Mouse (Mus musculus): ENCODE results near the gene H6pd.
"Not testable (repeated sequence)": the region's sequence is repeated elsewhere in the genome, so short reads cannot be mapped to it uniquely, and the experiment has no call there.

Gene H6pd

DNA sequence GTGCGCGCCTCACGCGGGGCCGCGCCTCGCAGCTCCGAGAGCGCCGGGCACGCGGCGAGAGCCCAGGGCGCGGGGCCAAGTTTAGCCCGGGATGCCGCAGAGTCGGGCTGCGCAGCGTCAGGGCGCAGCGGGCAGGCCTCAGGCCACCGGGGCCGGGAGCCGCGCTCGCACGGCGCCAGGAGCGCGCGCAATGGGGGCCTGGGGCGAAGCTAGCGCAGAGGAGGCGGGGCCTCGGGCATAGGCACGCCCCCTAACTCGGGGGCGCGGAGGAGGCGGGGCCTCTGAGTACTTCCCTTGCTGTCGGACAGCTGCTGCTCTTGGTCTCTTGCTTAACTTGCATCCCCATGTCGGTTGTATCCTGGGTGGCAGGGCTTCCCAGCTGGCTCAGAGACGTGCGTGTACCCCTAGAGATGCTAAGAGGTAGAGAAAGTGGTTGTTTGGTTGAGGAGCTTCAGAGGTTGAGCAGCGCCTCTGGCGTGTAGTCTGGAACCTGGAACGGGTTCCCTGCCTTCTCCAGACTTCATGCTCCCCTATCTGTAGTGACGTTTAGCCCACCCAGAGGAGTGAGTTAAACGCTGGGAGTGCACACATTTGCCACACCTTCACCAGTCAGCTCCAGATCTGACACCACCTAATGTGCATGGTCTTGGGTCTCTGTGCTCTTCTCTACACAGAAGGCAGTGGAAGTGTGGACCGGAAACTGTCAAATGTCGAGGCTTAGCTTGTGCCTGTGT lies at the start of gene H6pd:
TSS of gene H6pd (minus strand) at position 171 of the 734 bp plus-strand sequence.
- DNase-seq (ENCODE audit: low read depth), result peak; percentile 96

DNA sequence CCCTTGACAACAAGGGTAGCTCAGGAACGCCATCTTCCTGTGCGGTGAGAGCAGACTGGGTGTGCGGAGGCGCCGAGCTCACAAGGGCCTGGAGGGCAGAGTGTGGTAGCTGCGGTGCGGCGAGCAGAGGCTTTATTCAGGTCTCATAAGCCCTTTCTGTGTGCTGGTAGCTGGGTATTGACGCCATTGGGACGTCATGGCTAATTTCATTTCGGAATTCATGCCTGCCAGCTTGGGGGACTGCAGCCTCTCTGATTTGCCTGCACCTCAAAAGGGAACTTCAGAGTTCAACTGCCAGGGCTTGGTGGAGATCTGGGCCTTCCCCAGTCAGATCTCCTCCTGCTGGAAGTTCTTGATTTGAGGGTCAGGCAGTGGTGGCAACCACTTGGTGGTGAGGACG lies 48.9 kb upstream of the H6pd start:
- DNase-seq (ENCODE audit: low read depth), result no peak

GRCm38 (mm10) chr4:150056171-150056570 lies 47.3 kb upstream of the H6pd start:
- no peak for DNase-seq (ENCODE audit: low read depth)

DNA sequence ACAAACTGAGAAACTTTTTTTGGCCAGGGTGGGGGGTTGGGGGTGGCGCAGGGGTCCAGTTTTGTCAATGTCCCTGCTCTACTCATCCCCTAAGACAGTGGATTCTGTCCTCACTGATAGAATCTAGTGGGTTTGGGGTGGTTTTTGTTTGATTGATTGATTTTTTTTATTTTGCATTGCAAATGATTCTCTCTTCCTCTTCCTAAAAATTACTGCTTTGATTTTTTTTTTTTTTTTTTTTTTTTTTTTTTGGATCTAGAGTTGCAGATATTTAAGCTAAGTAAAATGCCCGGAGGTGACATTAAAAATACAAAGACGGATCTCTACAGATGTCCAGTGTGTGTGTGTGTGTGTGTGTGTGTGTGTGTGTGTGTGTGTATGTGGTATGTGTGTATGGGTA lies 43.6 kb upstream of the H6pd start:
- DNase-seq (ENCODE audit: low read depth), result no peak

DNA sequence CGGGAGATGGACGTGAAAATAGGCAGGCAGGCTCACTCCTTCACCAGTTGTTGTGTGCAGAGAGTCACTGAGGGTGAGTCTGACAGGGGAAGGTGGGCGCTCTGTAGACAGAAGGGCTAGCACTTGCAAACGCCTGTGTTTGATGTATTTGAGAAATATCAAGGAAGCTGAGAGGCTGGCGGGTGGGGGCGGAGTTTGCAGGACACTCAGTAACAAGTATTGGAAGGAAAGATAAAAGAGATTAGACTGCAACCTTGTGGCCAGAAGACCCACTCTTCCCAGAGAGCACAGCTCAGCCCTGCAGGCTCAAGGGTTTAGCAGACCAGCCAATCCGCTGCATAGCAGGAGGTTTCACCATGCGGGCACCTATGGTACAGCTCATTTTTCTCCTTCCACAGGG lies 42.7 kb upstream of the H6pd start:
- DNase-seq (ENCODE audit: low read depth), result no peak

- peak; percentile 37 for DNase-seq (ENCODE audit: low read depth)
Measured at GRCm38 (mm10) chr4:150049564-150050226, 40.9 kb upstream of the H6pd start.

- DNase-seq (ENCODE audit: low read depth), result no peak
Measured at GRCm38 (mm10) chr4:150049157-150049513, 40.3 kb upstream of the H6pd start.

DNA sequence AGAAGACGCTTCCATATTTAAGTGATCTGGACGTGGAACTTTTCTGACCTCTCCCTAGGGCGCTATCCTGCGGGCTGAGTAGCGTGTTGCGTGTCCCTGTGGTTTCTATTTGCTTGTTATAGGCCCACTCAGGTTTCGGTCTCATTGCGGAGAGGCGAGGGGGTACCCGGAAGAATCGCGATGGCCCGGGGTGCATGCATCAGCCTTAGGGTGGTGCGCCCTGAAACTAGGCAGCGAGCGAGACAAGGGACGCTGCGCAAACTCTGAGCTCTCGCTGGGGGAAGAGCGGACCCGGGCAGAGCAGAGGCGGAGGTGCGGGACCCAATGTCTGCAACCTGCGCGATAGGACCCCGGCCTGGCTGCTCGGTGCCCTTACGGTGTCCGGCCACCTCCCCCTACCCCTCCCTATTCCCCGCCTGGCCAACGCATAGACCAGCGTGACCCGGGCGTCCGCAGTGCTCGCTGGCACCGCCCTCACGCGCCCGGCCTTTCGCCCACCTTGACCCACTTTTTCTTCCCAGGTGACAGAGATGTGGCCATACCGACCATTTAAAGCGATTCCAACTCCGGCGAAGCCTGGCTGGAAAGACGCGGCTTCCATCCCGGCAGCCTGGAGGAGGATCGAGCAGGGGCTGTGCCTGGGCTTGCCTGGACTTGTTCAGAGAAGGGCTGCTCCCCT lies 39.8 kb upstream of the H6pd start:
- DNase-seq (ENCODE audit: low read depth), result peak; percentile 34

DNA sequence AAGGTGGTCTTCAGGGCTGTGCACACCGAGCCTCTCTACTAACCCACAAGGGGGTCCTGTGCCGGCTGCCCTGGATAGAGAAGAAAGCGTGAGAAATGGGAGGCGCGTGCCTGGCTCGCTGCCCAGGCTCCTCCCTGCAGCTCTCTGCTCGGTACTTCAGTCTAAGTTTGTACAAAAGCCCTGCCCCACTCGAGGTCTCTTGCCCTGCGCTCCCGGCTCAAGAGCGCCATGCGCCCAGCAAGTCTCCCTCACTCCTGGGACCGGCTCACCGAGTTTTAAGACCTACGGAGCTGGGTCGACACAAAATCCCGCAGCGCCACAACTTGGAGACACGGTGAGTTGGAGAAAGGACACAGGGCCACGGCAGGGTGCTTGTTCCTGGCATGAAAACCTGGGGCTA lies 39.2 kb upstream of the H6pd start:
- peak; percentile 82 for DNase-seq (ENCODE audit: low read depth)

GRCm38 (mm10) chr4:150043591-150043990 lies 34.8 kb upstream of the H6pd start:
- DNase-seq (ENCODE audit: low read depth), result no peak

GRCm38 (mm10) chr4:150041346-150042110 lies 32.7 kb upstream of the H6pd start:
- no peak for DNase-seq (ENCODE audit: low read depth)

DNA sequence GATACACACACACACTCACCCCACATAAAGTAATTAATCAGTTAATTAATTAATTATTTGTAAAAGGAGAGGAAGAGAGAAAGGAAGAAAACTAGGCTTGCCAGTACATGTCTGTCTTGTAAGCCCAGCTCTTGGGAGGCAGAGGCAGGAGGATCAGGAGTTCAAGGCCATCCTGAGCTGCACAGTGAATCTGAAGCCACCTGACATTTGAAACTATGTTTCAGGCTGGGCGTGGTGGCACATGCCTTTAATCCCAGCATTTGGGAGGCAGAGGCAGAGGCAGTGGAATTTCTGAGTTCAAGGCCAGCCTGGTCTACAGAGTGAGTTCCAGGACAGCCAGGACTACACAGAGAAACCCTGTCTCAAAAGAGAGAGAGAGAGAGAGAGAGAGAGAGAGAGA lies 32.0 kb upstream of the H6pd start:
- not testable (repeated sequence) for DNase-seq (ENCODE audit: low read depth)

DNA sequence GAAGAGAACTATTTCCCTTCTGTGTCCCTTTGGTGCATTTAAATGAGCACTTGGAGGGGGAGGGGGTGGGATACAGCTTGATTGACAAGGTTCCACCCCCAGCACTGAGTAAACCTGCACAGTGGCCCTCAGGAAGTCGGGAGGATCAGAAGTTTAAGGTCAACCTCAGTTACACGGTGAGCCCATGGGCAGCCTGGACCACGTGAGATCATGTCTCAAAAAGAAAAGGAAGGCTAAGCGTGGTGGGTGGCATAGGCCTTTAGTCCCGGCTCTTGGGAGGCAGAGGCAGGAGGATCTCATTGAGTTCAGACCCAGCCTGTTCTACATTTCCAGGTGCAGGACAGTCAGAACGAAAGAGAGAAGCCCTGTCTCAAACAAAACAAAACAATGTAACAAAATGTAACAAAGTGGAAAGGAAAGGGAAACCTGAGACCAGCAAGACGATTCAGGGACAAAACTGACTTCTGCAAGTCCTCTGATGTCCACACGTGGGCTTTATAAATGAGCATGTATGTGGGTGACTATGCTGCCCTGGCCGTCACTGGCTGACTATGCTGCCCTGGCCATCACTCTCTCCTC lies 31.3 kb upstream of the H6pd start:
- DNase-seq (ENCODE audit: low read depth), result no peak

- DNase-seq (ENCODE audit: low read depth), result no peak
Measured at GRCm38 (mm10) chr4:150038533-150038932, 29.7 kb upstream of the H6pd start.

- no peak for DNase-seq (ENCODE audit: low read depth)
Measured at GRCm38 (mm10) chr4:150036094-150036493, 27.3 kb upstream of the H6pd start.

DNA sequence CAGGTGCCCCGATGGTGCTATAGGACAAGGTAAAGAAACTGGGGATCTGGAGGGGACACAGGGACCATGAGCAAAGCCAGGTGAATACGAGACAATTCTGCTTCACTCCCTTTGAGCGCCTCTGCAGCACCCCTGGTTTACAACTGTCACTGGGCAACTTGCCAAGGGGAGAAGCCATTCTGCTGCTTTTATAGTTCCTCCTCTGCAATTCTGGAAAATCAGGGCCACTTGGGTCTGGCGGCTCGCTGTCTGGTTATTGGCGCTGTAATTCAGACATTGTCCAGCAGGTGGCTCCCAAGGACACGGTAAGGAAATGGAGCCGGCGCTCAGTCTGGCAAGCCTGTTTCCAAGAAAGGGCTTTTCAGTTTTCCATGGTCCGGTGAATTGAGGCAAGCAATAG lies 26.5 kb upstream of the H6pd start:
- DNase-seq (ENCODE audit: low read depth), result peak; percentile 91

- DNase-seq (ENCODE audit: low read depth), result no peak
Measured at GRCm38 (mm10) chr4:150033261-150033671, 24.4 kb upstream of the H6pd start.

- peak; percentile 57 for DNase-seq (ENCODE audit: low read depth)
Measured at GRCm38 (mm10) chr4:150031234-150031890, 22.5 kb upstream of the H6pd start.

- peak; percentile 53 for DNase-seq (ENCODE audit: low read depth)
Measured at GRCm38 (mm10) chr4:150030449-150031233, 21.8 kb upstream of the H6pd start.

- peak; percentile 33 for DNase-seq (ENCODE audit: low read depth)
Measured at GRCm38 (mm10) chr4:150029885-150030284, 21.1 kb upstream of the H6pd start.

- no peak for DNase-seq (ENCODE audit: low read depth)
Measured at GRCm38 (mm10) chr4:150023518-150023917, 14.7 kb upstream of the H6pd start.

Data from NIH3T3 (cell line).